ENCODE assay signal across 8 mouse cellular contexts in the genomic region with DNA sequence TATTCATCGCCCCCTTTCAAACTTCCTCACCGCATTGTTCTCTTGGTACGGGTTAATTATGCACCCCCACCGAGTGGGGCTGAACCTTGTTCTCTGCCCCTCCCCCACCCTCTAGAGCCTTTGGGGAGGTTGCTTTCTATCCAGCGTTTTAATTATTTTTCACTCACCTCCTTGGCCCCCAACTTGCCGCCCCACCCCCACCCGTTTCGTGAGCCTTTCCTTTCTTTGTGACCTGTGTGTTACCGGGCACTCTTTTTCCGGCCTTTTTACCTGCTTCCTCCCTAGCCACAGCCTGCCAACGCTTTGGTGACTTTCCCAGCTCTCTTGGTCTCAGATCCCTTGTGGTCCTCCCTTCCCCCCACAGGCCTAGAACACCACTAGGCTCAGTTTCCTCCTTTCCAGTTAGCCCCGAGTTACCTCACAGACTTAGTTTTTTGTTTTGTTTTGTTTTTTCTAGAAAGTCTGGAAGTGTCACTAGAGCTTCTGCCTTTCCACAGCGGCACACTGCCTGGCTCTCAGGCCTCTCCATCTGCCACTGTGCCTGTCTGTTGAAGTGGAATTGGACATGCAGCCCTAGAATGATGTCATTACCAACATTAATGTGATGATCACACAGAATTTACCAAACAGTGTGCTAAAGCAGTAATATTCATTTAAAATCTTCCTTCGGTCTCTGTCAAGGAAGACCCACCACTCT. TPM values are rescaled to one million over a fixed set of nuclear protein-coding genes. Genes with fewer than 3 reads are reported as not detected.
DNase-seq lines count a peak whose midpoint lies in the region; ATAC-seq lines count a peak whose summit lies in the region.

No protein-coding gene starts in this region.

- H3K9me3 ChIP-seq in lung, embryonic 16.5 days (ENCODE audit: control insufficient read depth, low read length): no peaks in the 10 kb centered on the region
- no peaks in the 10 kb centered on the region for H3K9me3 ChIP-seq in hindbrain, embryonic 11.5 days (ENCODE audit: control insufficient read depth, low read length)
- H3K9me3 ChIP-seq in limb, embryonic 13.5 days: no peaks in the 10 kb centered on the region

- H3K4me1 ChIP-seq in lung, embryonic 16.5 days (replicated peaks; ENCODE audit: control insufficient read depth, insufficient read depth, low read length): peaks cover 24% of the 10 kb centered on the region
- H3K4me1 ChIP-seq in hindbrain, embryonic 11.5 days (replicated peaks; ENCODE audit: control insufficient read depth, insufficient read depth, low read length): peaks cover 7% of the 10 kb centered on the region; the same call in 1 of the 2 replicates
- peaks cover 29% of the 10 kb centered on the region for H3K4me1 ChIP-seq in limb, embryonic 13.5 days

- no peak for ATAC-seq in lung, embryonic 16.5 days (ENCODE audit: low read depth)
- no peak for ATAC-seq in hindbrain, embryonic 11.5 days (ENCODE audit: low FRiP score)
- no peak for ATAC-seq in limb, embryonic 13.5 days (ENCODE audit: low FRiP score, low read depth)

- H3K27me3 ChIP-seq in lung, embryonic 16.5 days (ENCODE audit: control insufficient read depth, insufficient read depth, low read depth, low read length): peaks cover 2% of the 10 kb centered on the region; the same call in 1 of the 2 replicates
- no peaks in the 10 kb centered on the region for H3K27me3 ChIP-seq in hindbrain, embryonic 11.5 days (ENCODE audit: control insufficient read depth, insufficient read depth, low read length)
- peaks cover 33% of the 10 kb centered on the region for H3K27me3 ChIP-seq in limb, embryonic 13.5 days

- H3K27ac ChIP-seq in lung, embryonic 16.5 days (ENCODE audit: low read length): no peak overlapping the region
- peak overlapping the region; percentile 81; the same call in 1 of the 2 replicates for H3K27ac ChIP-seq in hindbrain, embryonic 11.5 days (ENCODE audit: low read depth, low read length)
- H3K27ac ChIP-seq in limb, embryonic 13.5 days: no peak overlapping the region

- H3K9ac ChIP-seq in lung, embryonic 16.5 days (ENCODE audit: low read length): peak overlapping the region; percentile 72
- peak overlapping the region; percentile 17; the same call in 1 of the 2 replicates for H3K9ac ChIP-seq in hindbrain, embryonic 11.5 days (ENCODE audit: low read depth, low read length)
- H3K9ac ChIP-seq in limb, embryonic 13.5 days: no peak overlapping the region

- H3K4me3 ChIP-seq in lung, embryonic 16.5 days (ENCODE audit: low read length): peak overlapping the region; percentile 68
- peak overlapping the region; percentile 82 for H3K4me3 ChIP-seq in hindbrain, embryonic 11.5 days (ENCODE audit: low read depth, low read length)
- peak overlapping the region; percentile 63 for H3K4me3 ChIP-seq in limb, embryonic 13.5 days

- WGBS in lung, embryonic 16.5 days: 14% methylated on average over 14 of the region's 14 CpGs
- WGBS in hindbrain, embryonic 11.5 days: 7% methylated on average over 14 of the region's 14 CpGs
- 12% methylated on average over 14 of the region's 14 CpGs for WGBS in limb, embryonic 13.5 days

- DNase-seq in lung, postnatal 10 days: no peak
- peak; percentile 64 for DNase-seq in hindbrain, embryonic 11.5 days (ENCODE audit: low spot score)
- DNase-seq in retina, embryonic 14.5 days (ENCODE audit: low spot score): peak; percentile 30
- no peak for DNase-seq in spleen, postnatal 14 days (ENCODE audit: low spot score in 2 of 2)
- no peak for DNase-seq in gastrocnemius, adult 8-10 months (ENCODE audit: low spot score in 2 of 2)
- DNase-seq in layer of hippocampus, postnatal 25 days (ENCODE audit: extremely low spot score in 1 of 2, low spot score in 1 of 2): no peak

- H3K36me3 ChIP-seq in lung, embryonic 16.5 days (ENCODE audit: control insufficient read depth, insufficient read depth, low read length): no peaks in the 10 kb centered on the region
- no peaks in the 10 kb centered on the region for H3K36me3 ChIP-seq in hindbrain, embryonic 11.5 days (ENCODE audit: control insufficient read depth, insufficient read depth, low read length)
- H3K36me3 ChIP-seq in limb, embryonic 13.5 days: no peaks in the 10 kb centered on the region

- peak overlapping the region; percentile 94 for H3K4me2 ChIP-seq in lung, embryonic 16.5 days (ENCODE audit: low read depth, low read length)
- peak overlapping the region; percentile 91 for H3K4me2 ChIP-seq in hindbrain, embryonic 11.5 days (replicated peaks; ENCODE audit: low read depth, low read length)
- H3K4me2 ChIP-seq in limb, embryonic 13.5 days (replicated peaks): peak overlapping the region; percentile 99

RNA-seq across cellular contexts. Expression of gene Spata13, which starts 2.3 kb away (rescaled TPM):
- 17.9 and 19.4 TPM in 2 replicates for polyA plus RNA-seq in lung, embryonic 16.5 days (2015; fragmentation: Nextera tagmentation; extraction: Ambion mirVana)
- polyA plus RNA-seq in hindbrain, embryonic 11.5 days (2014; fragmentation: Nextera tagmentation; extraction: Ambion mirVana): 58.8 and 73.2 TPM in 2 replicates
- polyA plus RNA-seq in limb, embryonic 13.5 days (2015; fragmentation: Nextera tagmentation; extraction: Ambion mirVana): 10.2 TPM in 2 replicates
- 1 to 10 TPM; 1.2 to 3.5 (median 3.0) TPM for total RNA-seq in gastrocnemius, adult 8-10 months (2022)
- total RNA-seq in layer of hippocampus, postnatal 25 days (2021): 10 to 100 TPM; 27.6 to 28.5 TPM

Comparison
In these comparisons a context has a peak if more than half of its experiments do, and no peak if none do; other contexts are left out.
1. DNase-seq: peak in hindbrain, embryonic 11.5 days (single experiment) and retina, embryonic 14.5 days (single experiment); none in lung, postnatal 10 days (single experiment), spleen, postnatal 14 days (0 of 2), gastrocnemius, adult 8-10 months (0 of 2) and layer of hippocampus, postnatal 25 days (0 of 2).
2. Peak in every context shown above with its lines, with median percentiles within 50 percentile points of each other: H3K4me2 ChIP-seq and H3K4me3 ChIP-seq.